1 mouse cellular context compared by ENCODE assay signal in the genomic region with DNA sequence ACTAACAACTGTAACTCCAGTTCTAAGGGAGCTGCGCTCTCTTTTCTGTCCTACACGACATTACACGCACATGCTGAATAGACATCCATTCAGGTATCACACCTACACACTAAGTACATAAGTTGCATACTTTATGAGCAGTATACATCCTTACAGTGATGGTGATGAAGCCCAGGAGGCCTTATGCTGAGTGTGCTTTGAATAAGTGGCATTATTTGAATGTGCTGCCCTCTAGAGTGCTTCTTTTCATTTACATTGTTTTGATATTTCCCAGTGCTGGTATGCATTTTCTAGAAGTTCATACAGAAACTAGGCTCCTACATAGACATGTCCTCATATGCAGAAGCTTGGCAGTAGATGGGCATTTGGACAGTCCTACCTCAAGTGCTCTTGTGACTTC.
TF ChIP-seq lines count a peak whose summit lies in the region.

No protein-coding gene starts in this region.

TF ChIP-seq in MEL, 35 proteins besides CTCF, POLR2A, EP300 and RAD21:
- TF ChIP-seq MXI1 (IDR thresholded peaks at IDR 0.05; ENCODE audit: low read depth, low read length) (no peak), MAFK (IDR thresholded peaks at IDR 0.05; ENCODE audit: borderline replicate concordance, low read depth, low read length) (no peak), SMC3 (IDR thresholded peaks at IDR 0.05; ENCODE audit: low read depth, low read length) (peak; percentile 30)
